Mouse (Mus musculus) lung, postnatal 0 days (tissue): Measurements from ENCODE around the gene Npepps. TPM values are rescaled to one million over a fixed set of nuclear protein-coding genes. Genes with fewer than 3 reads are reported as not detected.
"Not testable (repeated sequence)": the region's sequence is repeated elsewhere in the genome, so short reads cannot be mapped to it uniquely, and the experiment has no call there.

ENCODE experiments used
- ATAC-seq: fragments of 200-750 bp; cut with Nextera tagmentation; 2 replicates; pipeline ENCODE4 v1.8.0; 2017; ENCODE audit warnings: moderate library complexity
- DNase-seq: peaks from one replicate; pipeline ENCODE4 v3.0.0-alpha.2; 2016; ENCODE audit warnings: low spot score
- H3K27ac ChIP-seq: fragments of 300-500 bp; sonication (generic); 2 replicates; pipeline ENCODE4 v1.5.1; 2014; ENCODE audit warnings: antibody characterized with exemption, mild to moderate bottlenecking, low read length, mixed read lengths
- H3K27me3 ChIP-seq: fragments of 300-500 bp; sonication (generic); replicated peaks from 2 replicates; pipeline ENCODE4 v1.6.1; 2014; ENCODE audit warnings: low read length, mixed read lengths; ENCODE audit not compliant: insufficient read depth
- H3K36me3 ChIP-seq: fragments of 300-500 bp; sonication (generic); 2 replicates; pipeline ENCODE4 v1.6.1; 2014; ENCODE audit warnings: low read length, mixed read lengths; ENCODE audit not compliant: insufficient read depth
- H3K4me1 ChIP-seq: fragments of 300-500 bp; sonication (generic); 2 replicates; pipeline ENCODE4 v1.6.1; 2014; ENCODE audit warnings: antibody characterized with exemption, low read depth, low read length, mixed read lengths; ENCODE audit not compliant: insufficient read depth
- H3K4me2 ChIP-seq: fragments of 300-500 bp; sonication (generic); replicated peaks from 2 replicates; pipeline ENCODE4 v1.6.1; 2014; ENCODE audit warnings: low read depth, mild to moderate bottlenecking, low read length, moderate library complexity, mixed read lengths
- H3K4me3 ChIP-seq: fragments of 300-500 bp; sonication (generic); 2 replicates; pipeline ENCODE4 v1.5.1; 2014; ENCODE audit warnings: low read depth, low read length
- H3K9ac ChIP-seq: fragments of 300-500 bp; sonication (generic); replicated peaks from 2 replicates; pipeline ENCODE4 v1.6.1; 2014; ENCODE audit warnings: low read depth, mild to moderate bottlenecking
- H3K9me3 ChIP-seq: fragments of 300-500 bp; sonication (generic); 2 replicates; pipeline ENCODE4 v1.6.1; 2016; ENCODE audit warnings: low read length, mixed read lengths
- CTCF ChIP-seq: IDR thresholded peaks from 2 replicates; pipeline ENCODE4 v1.5.1; 2016; ENCODE audit warnings: antibody characterized with exemption, mild to moderate bottlenecking
- EP300 ChIP-seq: IDR thresholded peaks from 2 replicates; pipeline ENCODE4 v1.6.1; 2016; ENCODE audit warnings: antibody characterized with exemption, mild to moderate bottlenecking, control low read depth
- WGBS: fragments of 180-500 bp; shearing (Covaris S2); extraction: QIAGEN DNeasy Blood & Tissue Kit; methylation state at CpG from one replicate; pipeline ENCODE4 v1.1.7; 2014; 5-methylcytosine and 5-hydroxymethylcytosine counted together
- polyA plus RNA-seq: library from polyadenylated mRNA; unstranded; fragments of >200 nt; fragmentation: Nextera tagmentation; extraction: Ambion mirVana; gene quantifications from 2 replicates; pipeline ENCODE4 v1.2.1, GENCODE M21; 2015

Gene Npepps
- polyA plus RNA-seq, 1 experiment from 2014 or later: 47.5 TPM

GRCm38 (mm10) chr11:97315504-97316503 lies 35.4 kb upstream of the Npepps start, which contains the start of gene Mrpl45:
Mrpl45 (plus strand) TSS chr11:97315716.
- DNase-seq (peak; percentile 98), ATAC-seq (peak; percentile 95)
- TF ChIP-seq CTCF (no peak), EP300 (peak; percentile 43)
- H3K4me2 ChIP-seq: peak within 1 kb of the TSS; percentile 50
- no peaks in the 10 kb centered on the region for H3K27me3 ChIP-seq
- H3K4me3 ChIP-seq: peak within 1 kb of the TSS; percentile 45
- under 1% methylated on average over 49 of the region's 50 CpGs for WGBS
- peaks cover 6% of the 10 kb centered on the region; the same call in 1 of the 2 replicates for H3K4me1 ChIP-seq
- H3K9ac ChIP-seq: peak within 1 kb of the TSS; percentile 38
- no peaks in the 10 kb centered on the region for H3K9me3 ChIP-seq
- H3K36me3 ChIP-seq: no peaks in the 10 kb centered on the region
- H3K27ac ChIP-seq: peak within 1 kb of the TSS; percentile 76

- ATAC-seq: peak; percentile 5
These were observed 34.5 kb upstream of the Npepps start for GRCm38 (mm10) chr11:97314751-97315503.

GRCm38 (mm10) chr11:97314110-97314509 lies 33.7 kb upstream of the Npepps start:
- no peak overlapping the region for H3K4me3 ChIP-seq

More at GRCm38 (mm10) chr11:97314751-97315503, 34.5 kb upstream of the Npepps start:
- H3K4me2 ChIP-seq: peak overlapping the region; percentile 50
- H3K36me3 ChIP-seq: no peaks in the 10 kb centered on the region
- no peaks in the 10 kb centered on the region for H3K9me3 ChIP-seq
- 35% methylated on average over 8 of the region's 8 CpGs for WGBS
- no peak overlapping the region for H3K9ac ChIP-seq
- H3K4me3 ChIP-seq: peak overlapping the region; percentile 45
- TF ChIP-seq EP300 (peak; percentile 19; the same call in 1 of the 2 replicates), CTCF (no peak)
- peak overlapping the region; percentile 76 for H3K27ac ChIP-seq
- H3K4me1 ChIP-seq: peaks cover 9% of the 10 kb centered on the region; the same call in 1 of the 2 replicates
- no peaks in the 10 kb centered on the region for H3K27me3 ChIP-seq
- DNase-seq: no peak

GRCm38 (mm10) chr11:97312871-97313270 lies 32.4 kb upstream of the Npepps start:
- H3K27me3 ChIP-seq, DNase-seq, H3K9ac ChIP-seq, H3K27ac ChIP-seq, H3K4me1 ChIP-seq, ATAC-seq, H3K4me2 ChIP-seq, H3K36me3 ChIP-seq, H3K9me3 ChIP-seq, H3K4me3 ChIP-seq: not testable (repeated sequence)
- WGBS: 66% methylated on average over 1 of the region's 1 CpGs

More at GRCm38 (mm10) chr11:97314110-97314509, 33.7 kb upstream of the Npepps start:
- no peaks in the 10 kb centered on the region for H3K27me3 ChIP-seq
- no peaks in the 10 kb centered on the region for H3K36me3 ChIP-seq
- no peaks in the 10 kb centered on the region for H3K9me3 ChIP-seq
- no peak for ATAC-seq
- peaks cover 9% of the 10 kb centered on the region; the same call in 1 of the 2 replicates for H3K4me1 ChIP-seq
- no peak for TF ChIP-seq EP300
- TF ChIP-seq CTCF: peak; percentile 54
- no peak overlapping the region for H3K4me2 ChIP-seq
- 91% methylated on average over 3 of the region's 3 CpGs for WGBS
- no peak overlapping the region for H3K27ac ChIP-seq
- DNase-seq: no peak
- no peak overlapping the region for H3K9ac ChIP-seq

GRCm38 (mm10) chr11:97310895-97311631 lies 30.6 kb upstream of the Npepps start:
- 5% methylated on average over 18 of the region's 18 CpGs for WGBS
- Histone ChIP-seq H3K4me2 (peak overlapping the region; percentile 62), H3K9ac (peak overlapping the region; percentile 37), H3K27me3 (no peaks in the 10 kb centered on the region), H3K9me3 (no peaks in the 10 kb centered on the region), H3K4me1 (peaks cover 5% of the 10 kb centered on the region; the same call in 1 of the 2 replicates), H3K36me3 (no peaks in the 10 kb centered on the region), H3K4me3 (peak overlapping the region; percentile 28; the same call in 1 of the 2 replicates), H3K27ac (peak overlapping the region; percentile 80)
- peak; percentile 61 for TF ChIP-seq CTCF
- no peak for TF ChIP-seq EP300
- peak; percentile 64 for DNase-seq
- no peak for ATAC-seq
